Mouse (Mus musculus) thymus, postnatal 0 days (tissue): ENCODE measurements around the gene Gm20777. TPM values are rescaled to one million over a fixed set of nuclear protein-coding genes. Genes with fewer than 3 reads are reported as not detected.
"Not testable (repeated sequence)": the region's sequence is repeated elsewhere in the genome, so short reads cannot be mapped to it uniquely, and the experiment has no call there.

ENCODE experiments used
- DNase-seq: peaks from one replicate; pipeline ENCODE4 v3.0.0-alpha.2; 2015; ENCODE audit warnings: low spot score
- polyA plus RNA-seq: library from polyadenylated mRNA; unstranded; fragments of >200 nt; fragmentation: Nextera tagmentation; extraction: Ambion mirVana; gene quantifications from 2 replicates; pipeline ENCODE4 v1.2.1, GENCODE M21; 2015

The Gm20777 gene
- not detected in 2 replicates for polyA plus RNA-seq

GRCm38 (mm10) chrY:10752350-10752749, at the start of gene Gm20777:
Gene Gm20777 (minus strand): TSS chrY:10752450.
- DNase-seq, result not testable (repeated sequence)

GRCm38 (mm10) chrY:10709551-10709950, 42.7 kb downstream of the Gm20777 start:
- not testable (repeated sequence) for DNase-seq

GRCm38 (mm10) chrY:10708761-10709160, 43.5 kb downstream of the Gm20777 start:
- not testable (repeated sequence) for DNase-seq

- not testable (repeated sequence) for DNase-seq
Observed at GRCm38 (mm10) chrY:10708226-10708625, 44.0 kb downstream of the Gm20777 start.

DNA sequence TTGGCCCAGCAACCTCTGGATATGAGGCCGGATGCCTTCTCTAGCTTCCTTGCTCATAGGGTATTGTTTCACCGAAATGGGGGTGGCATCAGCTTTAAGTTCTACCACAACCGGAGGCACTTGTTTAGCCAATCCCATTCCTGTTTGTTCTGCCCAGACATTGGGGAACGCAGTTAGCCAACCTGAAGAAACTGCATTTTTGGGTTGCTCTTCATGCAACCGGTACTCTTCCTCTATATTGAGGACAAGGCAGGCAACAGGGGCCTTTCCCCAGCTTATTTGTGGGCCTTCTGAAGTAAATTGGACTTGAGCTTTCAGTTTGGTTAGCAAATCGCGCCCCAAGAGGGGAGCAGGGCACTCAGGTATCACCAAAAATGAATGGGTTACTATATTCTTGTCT, 45.6 kb downstream of the Gm20777 start:
- DNase-seq, result not testable (repeated sequence)

Other genes with a start within 250 kb of the Gm20777 start
- not detected in 2 replicates for gene Gm20737, start 216.4 kb downstream of the Gm20777 start, polyA plus RNA-seq
- not detected in 2 replicates for gene Gm21775, start 199.0 kb downstream of the Gm20777 start, polyA plus RNA-seq
- not detected in 2 replicates for gene Gm21900, start 136.1 kb downstream of the Gm20777 start, polyA plus RNA-seq